Mouse (Mus musculus) bone marrow, adult 2 months (tissue): ENCODE measurements around the gene Lrba.

Experiments used
- CTCF ChIP-seq: fragments of 200-500 bp; IDR thresholded peaks from 2 replicates; pipeline ENCODE4 v1.5.1; 2011; ENCODE audit warnings: low read length, control low read depth; ENCODE audit not compliant: control insufficient read depth, insufficient read depth
- POLR2A ChIP-seq: fragments of 200-500 bp; IDR thresholded peaks from 2 replicates; pipeline ENCODE4 v1.6.1; 2011; ENCODE audit warnings: low read depth, mild to moderate bottlenecking, control low read depth, low read length, borderline replicate concordance; ENCODE audit not compliant: control insufficient read depth

DNA sequence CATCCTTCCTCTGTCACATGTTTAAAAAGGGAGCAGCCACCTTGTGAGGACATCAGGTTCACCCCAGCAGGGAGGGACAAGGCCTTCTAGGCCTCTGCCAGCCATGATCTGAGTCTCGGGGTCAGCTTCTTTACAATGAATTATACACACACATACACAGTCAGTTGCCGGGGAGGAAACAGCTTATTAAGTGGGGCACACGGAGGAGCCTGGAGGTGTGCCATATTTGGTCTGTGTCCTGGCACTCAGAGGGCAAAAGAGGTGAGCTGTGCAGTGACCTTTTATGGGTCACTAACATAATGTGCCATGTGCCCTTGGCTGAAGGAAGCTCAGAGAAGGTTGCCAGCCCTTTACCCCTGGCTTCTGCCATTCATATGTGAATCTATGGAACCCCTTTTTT is 596.9 kb downstream of the Lrba start:
- TF ChIP-seq POLR2A (no peak), CTCF (no peak)
